18 mouse cellular contexts compared by ENCODE assay signal in genomic region chr4:132426021-132426420, GRCm38 (mm10). TPM values are rescaled to one million over a fixed set of nuclear protein-coding genes. Genes with fewer than 3 reads are reported as not detected.
DNase-seq lines count a peak whose midpoint lies in the region; ATAC-seq and TF ChIP-seq lines count a peak whose summit lies in the region.
"Had no signal": no experiment of that assay in that cellular context is flagged by ENCODE, and none has a peak within 500 bp of the region (broad histone marks: within the 10 kb centered on the region; RNA-seq: fewer than 3 reads in every experiment).

No protein-coding gene starts in this region.

- H3K9me3 ChIP-seq in MEL (replicated peaks; ENCODE audit: insufficient read depth, low read length), result no peaks in the 10 kb centered on the region
- H3K9me3 ChIP-seq in liver, embryonic 14.5 days (ENCODE audit: control insufficient read depth, low read length), result no peaks in the 10 kb centered on the region
- H3K9me3 ChIP-seq in stomach, embryonic 14.5 days (ENCODE audit: control insufficient read depth, low read depth, low read length), result no peaks in the 10 kb centered on the region
- 0 out of 2 replicates have a peak, but pooled peaks cover 3% of the 10 kb centered on the region for H3K9me3 ChIP-seq in forebrain, embryonic 13.5 days (replicated peaks)
- H3K9me3 ChIP-seq: embryonic facial prominence, embryonic 10.5 days; forebrain, embryonic 10.5 days; heart, embryonic 12.5 days; hindbrain, embryonic 15.5 days had no signal

- peak overlapping the region; percentile 88 for H3K27ac ChIP-seq in MEL (ENCODE audit: control insufficient read depth, low read depth, low read length)
- H3K27ac ChIP-seq in liver, embryonic 14.5 days, result peak overlapping the region; percentile 73
- peak overlapping the region; percentile 33; the same call in 1 of the 2 replicates for H3K27ac ChIP-seq in stomach, embryonic 14.5 days (ENCODE audit: low read length)
- no peak overlapping the region for H3K27ac ChIP-seq in forebrain, embryonic 13.5 days
- H3K27ac ChIP-seq: embryonic facial prominence, embryonic 10.5 days; forebrain, embryonic 10.5 days; heart, adult 2 months; hindbrain, embryonic 15.5 days had no signal

- DNase-seq in MEL (ENCODE audit: low read depth, low spot score) (peak; percentile 82), liver (peak; percentile 58)
- DNase-seq in liver, embryonic 14.5 days (ENCODE audit: low read depth in 3 of 3, low spot score in 3 of 3), result peak in 2 of 3 experiments; percentile 45 to 58
- no peak for DNase-seq in heart, postnatal 4 days
- DNase-seq in adrenal gland, postnatal 4 days (ENCODE audit: low spot score in 2 of 2), result no peak
- DNase-seq: adrenal gland, postnatal 10 days; cerebellum, adult 18-20 months; cerebellum, adult 9-11 months; gastrocnemius, postnatal 10 days; heart, adult 2 months had no signal

- H3K4me1 ChIP-seq in MEL (ENCODE audit: control insufficient read depth in 1 of 2, insufficient read depth in 2 of 2, low read length in 2 of 2), result peaks cover 10 to 35% of the 10 kb centered on the region in 2 experiments; a peak in 3 of 4 replicates
- H3K4me1 ChIP-seq in liver, embryonic 14.5 days (replicated peaks; ENCODE audit: control insufficient read depth in 2 of 2, insufficient read depth in 2 of 2, low read length in 1 of 2), result peaks cover 44 to 45% of the 10 kb centered on the region in 2 experiments
- no peaks in the 10 kb centered on the region for H3K4me1 ChIP-seq in stomach, embryonic 14.5 days (ENCODE audit: control insufficient read depth, insufficient read depth, low read length)
- peaks cover 1% of the 10 kb centered on the region for H3K4me1 ChIP-seq in forebrain, embryonic 13.5 days

- peaks cover 0 to 32% of the 10 kb centered on the region in 2 experiments; a peak in 2 of 4 replicates for H3K36me3 ChIP-seq in MEL (ENCODE audit: control insufficient read depth in 1 of 2, insufficient read depth in 2 of 2, low read length in 2 of 2)
- no peaks in the 10 kb centered on the region for H3K36me3 ChIP-seq in liver, embryonic 14.5 days (replicated peaks; ENCODE audit: control insufficient read depth, insufficient read depth, low read depth)
- no peaks in the 10 kb centered on the region for H3K36me3 ChIP-seq in stomach, embryonic 14.5 days (ENCODE audit: control insufficient read depth, insufficient read depth, low read length)
- no peaks in the 10 kb centered on the region for H3K36me3 ChIP-seq in forebrain, embryonic 13.5 days (ENCODE audit: poor library complexity, severe bottlenecking)
- H3K36me3 ChIP-seq: embryonic facial prominence, embryonic 10.5 days; forebrain, embryonic 10.5 days; heart, embryonic 12.5 days; hindbrain, embryonic 15.5 days had no signal

- TF ChIP-seq CTCF in MEL (IDR thresholded peaks at IDR 0.05 in 2 of 3, conservative IDR thresholded peaks at IDR 0.05 in 1 of 3; ENCODE audit: control insufficient read depth in 1 of 3, insufficient read depth in 1 of 3, low read depth in 2 of 3, low read length in 3 of 3, poor library complexity in 1 of 3, severe bottlenecking in 1 of 3), result no peak
- no peak for TF ChIP-seq CTCF in liver, embryonic 14.5 days (IDR thresholded peaks at IDR 0.05; ENCODE audit: low read depth)

- TF ChIP-seq EP300 in MEL (IDR thresholded peaks at IDR 0.05; ENCODE audit: low read depth in 1 of 2, low read length in 2 of 2), result peak; percentile 25 to 61; a peak in 3 of 4 replicates
- no peak for TF ChIP-seq EP300 in liver, embryonic 14.5 days (IDR thresholded peaks at IDR 0.05; ENCODE audit: low read depth)

- peak overlapping the region; percentile 55 for H3K9ac ChIP-seq in MEL (ENCODE audit: control insufficient read depth, low read depth, low read length, poor library complexity, severe bottlenecking)
- H3K9ac ChIP-seq in liver, embryonic 14.5 days (replicated peaks), result peak overlapping the region; percentile 47; the same call in 1 of the 2 replicates
- H3K9ac ChIP-seq in stomach, embryonic 14.5 days (replicated peaks; ENCODE audit: low read depth, low read length), result no peak overlapping the region
- H3K9ac ChIP-seq in forebrain, embryonic 13.5 days, result no peak overlapping the region
- H3K9ac ChIP-seq: heart, embryonic 12.5 days; hindbrain, embryonic 15.5 days had no signal

- TF ChIP-seq RAD21 in MEL (IDR thresholded peaks at IDR 0.05; ENCODE audit: low read depth, low read length), result no peak

- H3K4me2 ChIP-seq in liver, embryonic 14.5 days (ENCODE audit: low read depth), result peak overlapping the region; percentile 26
- H3K4me2 ChIP-seq in stomach, embryonic 14.5 days (replicated peaks; ENCODE audit: low read depth, low read length), result no peak overlapping the region
- H3K4me2 ChIP-seq in forebrain, embryonic 13.5 days, result no peak overlapping the region
- H3K4me2 ChIP-seq: heart, embryonic 12.5 days; hindbrain, embryonic 15.5 days had no signal

- WGBS in liver, embryonic 14.5 days (ENCODE audit: insufficient replicate concordance), result 5% methylated on average over 2 of the region's 2 CpGs
- WGBS in stomach, embryonic 14.5 days, result 36% methylated on average over 2 of the region's 2 CpGs
- WGBS in forebrain, embryonic 13.5 days, result 46% methylated on average over 2 of the region's 2 CpGs

- no peak for ATAC-seq in liver, embryonic 14.5 days (ENCODE audit: insufficient read depth)
- ATAC-seq in stomach, embryonic 14.5 days (ENCODE audit: insufficient number of reproducible peaks, insufficient read depth, low FRiP score, low read depth), result no peak
- no peak for ATAC-seq in megakaryocyte progenitor cell, adult 5-6 weeks (replicated peaks; ENCODE audit: poor library complexity)
- ATAC-seq in forebrain, embryonic 13.5 days, result no peak
- ATAC-seq: forebrain, embryonic 16.5 days had no signal

- H3K79me2 ChIP-seq in MEL (ENCODE audit: control insufficient read depth, insufficient read depth, low read length, poor library complexity), result peaks cover 12% of the 10 kb centered on the region; the same call in 1 of the 2 replicates

- no peaks in the 10 kb centered on the region for H3K27me3 ChIP-seq in MEL (ENCODE audit: control insufficient read depth in 1 of 2, insufficient read depth in 2 of 2, low read length in 2 of 2)
- H3K27me3 ChIP-seq in liver, embryonic 14.5 days (ENCODE audit: control insufficient read depth, insufficient read depth, low read length), result no peaks in the 10 kb centered on the region; the same call in 1 of the 2 replicates
- no peaks in the 10 kb centered on the region for H3K27me3 ChIP-seq in stomach, embryonic 14.5 days (ENCODE audit: control insufficient read depth, insufficient read depth, low read length)
- H3K27me3 ChIP-seq in forebrain, embryonic 13.5 days, result no peaks in the 10 kb centered on the region
- H3K27me3 ChIP-seq: heart, embryonic 12.5 days; hindbrain, embryonic 15.5 days had no signal

- no peak for TF ChIP-seq POLR2A in MEL (IDR thresholded peaks at IDR 0.05; ENCODE audit: control insufficient read depth in 1 of 2, insufficient read depth in 1 of 2, low read depth in 1 of 2, low read length in 2 of 2, poor library complexity in 1 of 2)

- no peak overlapping the region for H3K4me3 ChIP-seq in MEL (ENCODE audit: control insufficient read depth in 1 of 2, insufficient read depth in 1 of 2, low read depth in 2 of 2, low read length in 2 of 2)
- H3K4me3 ChIP-seq in liver, embryonic 14.5 days (ENCODE audit: insufficient read depth in 1 of 2, low read depth in 2 of 2, low read length in 2 of 2), result no peak overlapping the region
- no peak overlapping the region for H3K4me3 ChIP-seq in stomach, embryonic 14.5 days (ENCODE audit: low read depth, low read length)
- no peak overlapping the region for H3K4me3 ChIP-seq in forebrain, embryonic 13.5 days
- H3K4me3 ChIP-seq: embryonic facial prominence, embryonic 10.5 days; forebrain, embryonic 10.5 days; heart, adult 2 months; heart, embryonic 12.5 days; hindbrain, embryonic 15.5 days had no signal

TF ChIP-seq in MEL, 35 proteins besides CTCF, POLR2A, EP300 and RAD21 (continues in another document):
- TF ChIP-seq MAX (IDR thresholded peaks at IDR 0.05; ENCODE audit: low read length) (no peak), TBP (IDR thresholded peaks at IDR 0.05; ENCODE audit: low read depth, low read length) (no peak; the same call in 1 of the 2 replicates), SMC3 (IDR thresholded peaks at IDR 0.05; ENCODE audit: low read depth, low read length) (no peak), NRF1 (IDR thresholded peaks at IDR 0.05; ENCODE audit: insufficient read depth, low read depth, low read length, poor library complexity, severe bottlenecking) (no peak), E2F4 (IDR thresholded peaks at IDR 0.05; ENCODE audit: borderline replicate concordance, low read depth, low read length) (no peak), UBTF (IDR thresholded peaks at IDR 0.05; ENCODE audit: borderline replicate concordance, insufficient read depth, low read depth, low read length) (no peak), HCFC1 (IDR thresholded peaks at IDR 0.05; ENCODE audit: low read depth, low read length) (0 out of 2 replicates have a peak, but pooled peaks have one; percentile 31), USF1 (IDR thresholded peaks at IDR 0.05; ENCODE audit: low read depth, low read length) (no peak)

RNA-seq across cellular contexts. Expression of gene Phactr4, which starts 3.7 kb away (rescaled TPM):
- total RNA-seq in MEL (2012; rRNA removed), result 5.6 and 7.2 TPM in 2 replicates
- polyA plus RNA-seq in MEL (2012; ENCODE audit: insufficient read depth in 1 of 2, insufficient read length in 2 of 2, low read depth in 1 of 2, low replicate concordance in 2 of 2, missing spikeins in 1 of 2), result 10 to 100 TPM; 28.7 to 79.5 TPM
- 6.2 and 7.4 TPM in 2 replicates for polyA plus RNA-seq in liver, embryonic 14.5 days (2012; rRNA removed)
- polyA plus RNA-seq in liver, embryonic 14.5 days (2014; fragmentation: Nextera tagmentation; extraction: Ambion mirVana), result 10.9 and 14.0 TPM in 2 replicates
- 26.3 and 27.5 TPM in 2 replicates for polyA plus RNA-seq in stomach, embryonic 14.5 days (2014; fragmentation: Nextera tagmentation; extraction: Ambion mirVana)
- 28.4 and 34.7 TPM in 2 replicates for total RNA-seq in megakaryocyte progenitor cell, adult 5-6 weeks (2015)
- total RNA-seq in megakaryocyte progenitor cell, adult 5-6 weeks (2017), result 8.9 and 10.1 TPM in 2 replicates
- 10 to 100 TPM; 30.2 to 37.6 TPM for total RNA-seq in heart, postnatal 4 days (2021)
- polyA plus RNA-seq in forebrain, embryonic 13.5 days (2015; fragmentation: Nextera tagmentation; extraction: Ambion mirVana), result 17.5 and 18.7 TPM in 2 replicates
- 10 to 100 TPM; 48.5 to 59.9 TPM for total RNA-seq in adrenal gland, postnatal 4 days (2021)

RNA-seq across cellular contexts. Expression of gene Med18, which starts 37.7 kb away (rescaled TPM):
- total RNA-seq in MEL (2012; rRNA removed), result 26.8 and 32.9 TPM in 2 replicates
- 10 to 100 TPM in 1 of 2 experiments, not detected in 1; 13.4 TPM for polyA plus RNA-seq in MEL (2012; ENCODE audit: insufficient read depth in 1 of 2, insufficient read length in 2 of 2, low read depth in 1 of 2, low replicate concordance in 2 of 2, missing spikeins in 1 of 2)
- polyA plus RNA-seq in liver, embryonic 14.5 days (2012; rRNA removed), result 4.0 and 4.3 TPM in 2 replicates
- polyA plus RNA-seq in liver, embryonic 14.5 days (2014; fragmentation: Nextera tagmentation; extraction: Ambion mirVana), result 3.4 and 3.9 TPM in 2 replicates
- polyA plus RNA-seq in stomach, embryonic 14.5 days (2014; fragmentation: Nextera tagmentation; extraction: Ambion mirVana), result 18.8 and 22.8 TPM in 2 replicates
- total RNA-seq in megakaryocyte progenitor cell, adult 5-6 weeks (2015), result 11.1 and 18.4 TPM in 2 replicates
- total RNA-seq in megakaryocyte progenitor cell, adult 5-6 weeks (2017), result 10.9 and 16.9 TPM in 2 replicates
- 10 to 100 TPM; 10.3 to 11.0 TPM for total RNA-seq in heart, postnatal 4 days (2021)
- polyA plus RNA-seq in forebrain, embryonic 13.5 days (2015; fragmentation: Nextera tagmentation; extraction: Ambion mirVana), result 26.1 and 28.1 TPM in 2 replicates
- 10 to 100 TPM; 13.5 to 13.6 TPM for total RNA-seq in adrenal gland, postnatal 4 days (2021)

Comparison
In these comparisons a context has a peak if more than half of its experiments do, and no peak if none do; other contexts are left out.
1. DNase-seq: peak in MEL (single experiment), liver (single experiment) and liver, embryonic 14.5 days (2 of 3); none in heart, postnatal 4 days (single experiment) and adrenal gland, postnatal 4 days (0 of 2).
2. H3K9ac ChIP-seq: peak in MEL (single experiment) and liver, embryonic 14.5 days (single experiment); none in stomach, embryonic 14.5 days (single experiment) and forebrain, embryonic 13.5 days (single experiment).